Mouse (Mus musculus) v-Abl transformed pro-B cells (cell line): ENCODE data around the gene Atp1b1.

Source experiments
- in situ Hi-C, 2 experiments: fragments of 400-800 bp; cut with MboI; formaldehyde crosslinking; loops; one replicate each; pipeline ENCODE4 v1.15.1; 2025; ENCODE audit not compliant: unreplicated experiment in 2 of 2

Atp1b1 gene

GRCm38 (mm10) chr1:164406506-164406905 is 51.6 kb downstream of the Atp1b1 start:
- in situ Hi-C loops, result no loop called here

GRCm38 (mm10) chr1:164405385-164405802 is 52.8 kb downstream of the Atp1b1 start:
- in situ Hi-C loops, result no loop called here

- in situ Hi-C loops, result no loop called here
These were observed 58.6 kb downstream of the Atp1b1 start for GRCm38 (mm10) chr1:164399578-164399977.

GRCm38 (mm10) chr1:164397672-164398071 is 60.5 kb downstream of the Atp1b1 start:
- in situ Hi-C loops, result no loop called here

- in situ Hi-C loops, result no loop called here
These were observed 62.9 kb downstream of the Atp1b1 start for GRCm38 (mm10) chr1:164395131-164395780.

GRCm38 (mm10) chr1:164392176-164392575 is 66.0 kb downstream of the Atp1b1 start:
- in situ Hi-C loops, result no loop called here

- in situ Hi-C loops, result no loop called here
These were observed 68.4 kb downstream of the Atp1b1 start for GRCm38 (mm10) chr1:164389743-164390142.
